Mouse (Mus musculus) G1E (cell line): ENCODE measurements around the gene Cyp4a12b.

Experiments
- CTCF ChIP-seq: IDR thresholded peaks from 2 replicates; pipeline ENCODE4 v1.5.1; 2012; ENCODE audit warnings: low read depth, low read length, inconsistent platforms, mixed read lengths
- GATA1 ChIP-seq: IDR thresholded peaks from 2 replicates; pipeline ENCODE4 v1.6.1; 2012; ENCODE audit warnings: borderline replicate concordance, low read length, inconsistent platforms, mixed read lengths
- GATA2 ChIP-seq: IDR thresholded peaks from 2 replicates; pipeline ENCODE4 v1.6.1; 2012; ENCODE audit warnings: low read depth, low read length, inconsistent platforms, borderline replicate concordance
- TAL1 ChIP-seq: conservative IDR thresholded peaks from 2 replicates; pipeline ENCODE4 v1.6.1; 2012; ENCODE audit warnings: low read depth, low read length, inconsistent platforms, mixed read lengths

DNA sequence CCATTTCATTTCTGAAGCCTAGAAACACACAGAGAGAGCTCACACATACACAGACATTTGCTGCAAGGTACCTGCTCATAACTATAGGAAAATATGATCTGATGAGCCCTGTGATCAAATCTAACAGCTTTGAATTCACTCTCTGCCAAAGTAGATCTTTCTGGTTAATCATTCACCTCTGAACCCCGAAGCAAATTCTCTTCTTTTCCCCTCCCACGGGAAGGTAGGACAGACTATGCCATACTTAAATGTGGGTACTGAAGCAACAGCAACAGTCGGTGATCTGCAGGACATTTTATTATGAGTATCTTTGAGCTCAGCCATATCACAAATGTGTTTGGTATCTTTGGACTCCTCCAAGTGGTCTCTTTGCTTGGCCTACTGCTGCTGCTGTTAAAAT lies 40.9 kb downstream of the Cyp4a12b start, which contains the start of gene Cyp4a30b:
- no peak for TF ChIP-seq GATA1
- TF ChIP-seq CTCF = no peak
- no peak for TF ChIP-seq GATA2
- TF ChIP-seq TAL1 = no peak
